Mouse (Mus musculus) limb, embryonic 14.5 days (tissue): Measurements from ENCODE around the gene Zfp78. TPM values are rescaled to one million over a fixed set of nuclear protein-coding genes. Genes with fewer than 3 reads are reported as not detected.

Experiments
- ATAC-seq: fragments of 200-750 bp; cut with Nextera tagmentation; 2 replicates; pipeline ENCODE4 v1.8.0; 2017; ENCODE audit warnings: low read depth, moderate number of reproducible peaks, moderate TSS enrichment; ENCODE audit not compliant: low FRiP score
- DNase-seq: peaks from one replicate; pipeline ENCODE4 v3.0.0-alpha.2; 2015; ENCODE audit warnings: low spot score
- H3K27ac ChIP-seq: fragments of 300-500 bp; sonication (generic); replicated peaks from 2 replicates; pipeline ENCODE4 v1.5.1; 2014; ENCODE audit warnings: low read depth, mild to moderate bottlenecking, low read length, moderate library complexity, mixed read lengths
- H3K27me3 ChIP-seq: fragments of 300-500 bp; sonication (generic); 2 replicates; pipeline ENCODE4 v1.6.1; 2014; ENCODE audit warnings: low read length, mixed read lengths; ENCODE audit not compliant: control insufficient read depth, insufficient read depth
- H3K36me3 ChIP-seq: fragments of 300-500 bp; sonication (generic); 2 replicates; pipeline ENCODE4 v1.6.1; 2014; ENCODE audit warnings: mild to moderate bottlenecking, low read length, moderate library complexity, mixed read lengths; ENCODE audit not compliant: control insufficient read depth, insufficient read depth
- H3K4me1 ChIP-seq: fragments of 300-500 bp; sonication (generic); 2 replicates; pipeline ENCODE4 v1.6.1; 2014; ENCODE audit warnings: antibody characterized with exemption, low read length, mixed read lengths; ENCODE audit not compliant: control insufficient read depth, insufficient read depth
- H3K4me2 ChIP-seq: fragments of 300-500 bp; sonication (generic); replicated peaks from 2 replicates; pipeline ENCODE4 v1.6.1; 2014; ENCODE audit warnings: low read depth, mild to moderate bottlenecking, low read length, moderate library complexity; ENCODE audit not compliant: severe bottlenecking
- H3K4me3 ChIP-seq: fragments of 300-500 bp; sonication (generic); replicated peaks from 2 replicates; pipeline ENCODE4 v1.5.1; 2014; ENCODE audit warnings: low read length
- H3K9ac ChIP-seq: fragments of 300-500 bp; sonication (generic); 2 replicates; pipeline ENCODE4 v1.6.1; 2014; ENCODE audit warnings: mild to moderate bottlenecking, low read depth, low read length, moderate library complexity; ENCODE audit not compliant: severe bottlenecking
- H3K9me3 ChIP-seq: fragments of 300-500 bp; sonication (generic); 2 replicates; pipeline ENCODE4 v1.6.1; 2016; ENCODE audit warnings: low read length; ENCODE audit not compliant: control insufficient read depth
- POLR2A ChIP-seq: fragments of 200-500 bp; IDR thresholded peaks from 2 replicates; pipeline ENCODE4 v1.8.0; 2012; ENCODE audit warnings: inconsistent platforms, mild to moderate bottlenecking, moderate library complexity, borderline replicate concordance; ENCODE audit not compliant: insufficient read depth, insufficient read length; ENCODE audit errors: extremely low read depth
- WGBS: fragments of 180-500 bp; shearing (Covaris S2); extraction: QIAGEN DNeasy Blood & Tissue Kit; methylation state at CpG from one replicate; pipeline ENCODE4 v1.1.7; 2014; 5-methylcytosine and 5-hydroxymethylcytosine counted together
- polyA plus RNA-seq, 2 experiments: library from polyadenylated mRNA; depleted of rRNA in 1 of 2; stranded (reverse) in 1 of 2; unstranded in 1 of 2; fragments of >200 nt; fragmentation: Nextera tagmentation in 1 of 2; extraction: Ambion mirVana in 1 of 2; gene quantifications; 2 replicates each; pipeline versions ENCODE4 v1.2.1 to v1.2.3; 2012 to 2014

The Zfp78 gene
- polyA plus RNA-seq, 2 experiments, result 2.1 to 2.8 TPM

- H3K4me2 ChIP-seq, result no peak overlapping the region
- no peak overlapping the region for H3K4me3 ChIP-seq
- H3K9ac ChIP-seq, result no peak overlapping the region
- no peak overlapping the region for H3K27ac ChIP-seq
- ATAC-seq (no peak), DNase-seq (no peak)
- no peaks in the 10 kb centered on the region for H3K27me3 ChIP-seq
- TF ChIP-seq POLR2A, result no peak
- H3K36me3 ChIP-seq, result no peaks in the 10 kb centered on the region
- no peaks in the 10 kb centered on the region for H3K4me1 ChIP-seq
- H3K9me3 ChIP-seq, result no peaks in the 10 kb centered on the region
- WGBS, result 17% methylated on average over 8 of the region's 8 CpGs
Observed at GRCm38 (mm10) chr7:6415442-6415787, 52.3 kb downstream of the Zfp78 start.

- no peaks in the 10 kb centered on the region for H3K36me3 ChIP-seq
- no peak overlapping the region for H3K4me3 ChIP-seq
- no peak for TF ChIP-seq POLR2A
- ATAC-seq, result no peak
- WGBS, result 67% methylated on average over 6 of the region's 6 CpGs
- H3K4me2 ChIP-seq, result no peak overlapping the region
- H3K4me1 ChIP-seq, result no peaks in the 10 kb centered on the region
- no peak overlapping the region for H3K27ac ChIP-seq
- no peak overlapping the region for H3K9ac ChIP-seq
- no peaks in the 10 kb centered on the region for H3K9me3 ChIP-seq
- no peaks in the 10 kb centered on the region for H3K27me3 ChIP-seq
- DNase-seq, result no peak
Observed at GRCm38 (mm10) chr7:6419894-6420293, 56.8 kb downstream of the Zfp78 start.

DNA sequence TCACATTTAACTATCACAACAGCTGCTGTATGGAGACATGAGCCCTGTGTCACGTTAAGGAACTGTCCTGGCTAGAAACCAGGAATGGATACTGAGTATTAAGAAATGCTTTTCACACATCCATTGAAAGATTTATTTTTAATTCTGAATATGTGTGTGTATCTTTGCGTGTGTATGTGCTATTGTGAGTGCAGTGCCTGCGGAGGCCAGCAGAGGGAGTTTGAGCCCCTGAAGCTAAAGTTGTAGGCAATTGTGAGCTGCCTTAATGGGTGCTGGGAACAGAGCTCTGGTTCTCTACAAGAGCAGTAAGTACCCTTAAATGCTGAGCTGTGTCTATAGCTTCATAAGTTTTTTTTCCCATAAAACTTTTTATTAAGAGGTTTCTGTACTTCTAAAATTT, 66.3 kb downstream of the Zfp78 start:
- WGBS, result 82% methylated on average over 3 of the region's 3 CpGs
- no peak for TF ChIP-seq POLR2A

DNA sequence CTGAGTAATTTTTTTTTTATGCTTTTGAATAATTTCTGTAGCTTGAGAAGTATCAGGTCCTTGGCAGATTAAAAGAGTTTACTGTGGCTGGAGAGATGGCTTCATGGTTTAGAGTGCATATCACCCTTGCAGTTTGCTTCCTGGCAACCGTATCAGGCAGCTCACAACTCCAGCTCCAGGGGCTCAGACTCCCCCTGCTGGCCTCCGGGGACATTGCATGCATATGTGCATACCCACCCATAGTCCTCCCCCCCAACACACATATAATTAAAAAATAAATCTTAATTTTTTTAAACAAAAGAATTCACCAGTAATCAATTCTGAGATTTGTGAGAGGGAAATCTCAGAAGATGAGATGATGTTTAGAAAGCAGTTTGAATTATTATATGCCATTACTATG, 67.3 kb downstream of the Zfp78 start:
- DNase-seq, result no peak
- Histone ChIP-seq H3K27me3 (no peaks in the 10 kb centered on the region), H3K4me1 (no peaks in the 10 kb centered on the region), H3K4me3 (no peak overlapping the region), H3K4me2 (no peak overlapping the region), H3K9ac (no peak overlapping the region), H3K9me3 (peaks cover 4% of the 10 kb centered on the region; the same call in 1 of the 2 replicates), H3K36me3 (no peaks in the 10 kb centered on the region), H3K27ac (no peak overlapping the region)
- TF ChIP-seq POLR2A, result no peak
- WGBS, result 42% methylated on average over 2 of the region's 2 CpGs
- ATAC-seq, result no peak

More for the DNA sequence above, 66.3 kb downstream of the Zfp78 start:
- Histone ChIP-seq H3K9me3 (peaks cover 4% of the 10 kb centered on the region; the same call in 1 of the 2 replicates), H3K27me3 (no peaks in the 10 kb centered on the region), H3K36me3 (no peaks in the 10 kb centered on the region), H3K4me2 (no peak overlapping the region), H3K4me3 (no peak overlapping the region), H3K9ac (no peak overlapping the region), H3K4me1 (no peaks in the 10 kb centered on the region), H3K27ac (no peak overlapping the region)
- ATAC-seq, result no peak
- DNase-seq, result no peak

Other genes with a start within 250 kb of the Zfp78 start
- 45.9 and 55.3 TPM in 2 replicates for gene Zfp787, start 207.3 kb upstream of the Zfp78 start, polyA plus RNA-seq (2012; rRNA removed)
- gene Zfp787, start 207.3 kb upstream of the Zfp78 start, polyA plus RNA-seq (2014; fragmentation: Nextera tagmentation; extraction: Ambion mirVana), result 13.7 and 14.4 TPM in 2 replicates
- gene Zfp444, start 191.1 kb upstream of the Zfp78 start, polyA plus RNA-seq (2012; rRNA removed), result 50.6 and 73.3 TPM in 2 replicates
- gene Zfp444, start 191.1 kb upstream of the Zfp78 start, polyA plus RNA-seq (2014; fragmentation: Nextera tagmentation; extraction: Ambion mirVana), result 54.2 and 62.5 TPM in 2 replicates
- gene Galp, start 166.2 kb upstream of the Zfp78 start, polyA plus RNA-seq (2012; rRNA removed), result not detected in 2 replicates
- not detected in 2 replicates for gene Galp, start 166.2 kb upstream of the Zfp78 start, polyA plus RNA-seq (2014; fragmentation: Nextera tagmentation; extraction: Ambion mirVana)
- gene Zscan5b, start 141.0 kb upstream of the Zfp78 start, polyA plus RNA-seq (2012; rRNA removed), result not detected in 2 replicates
- not detected in 2 replicates for gene Zscan5b, start 141.0 kb upstream of the Zfp78 start, polyA plus RNA-seq (2014; fragmentation: Nextera tagmentation; extraction: Ambion mirVana)
- not detected in 2 replicates for gene Epp13, start 110.6 kb upstream of the Zfp78 start, polyA plus RNA-seq (2012; rRNA removed)
- not detected in 2 replicates for gene Epp13, start 110.6 kb upstream of the Zfp78 start, polyA plus RNA-seq (2014; fragmentation: Nextera tagmentation; extraction: Ambion mirVana)
- 3.7 and 4.7 TPM in 2 replicates for gene Zfp667, start 76.7 kb upstream of the Zfp78 start, polyA plus RNA-seq (2012; rRNA removed)
- gene Zfp667, start 76.7 kb upstream of the Zfp78 start, polyA plus RNA-seq (2014; fragmentation: Nextera tagmentation; extraction: Ambion mirVana), result 8.4 and 8.5 TPM in 2 replicates
- gene Zfp583, start 32.0 kb upstream of the Zfp78 start, polyA plus RNA-seq (2012; rRNA removed), result 6.1 and 6.2 TPM in 2 replicates
- 5.4 and 6.4 TPM in 2 replicates for gene Zfp583, start 32.0 kb upstream of the Zfp78 start, polyA plus RNA-seq (2014; fragmentation: Nextera tagmentation; extraction: Ambion mirVana)
- gene Gm3854, start 19.5 kb upstream of the Zfp78 start, polyA plus RNA-seq (2012; rRNA removed), result 1.4 and 1.9 TPM in 2 replicates
- gene Gm3854, start 19.5 kb upstream of the Zfp78 start, polyA plus RNA-seq (2014; fragmentation: Nextera tagmentation; extraction: Ambion mirVana), result 1.1 and 1.9 TPM in 2 replicates
- 9.2 and 11.0 TPM in 2 replicates for gene Zfp28, start 20.0 kb downstream of the Zfp78 start, polyA plus RNA-seq (2012; rRNA removed)
- gene Zfp28, start 20.0 kb downstream of the Zfp78 start, polyA plus RNA-seq (2014; fragmentation: Nextera tagmentation; extraction: Ambion mirVana), result 11.1 and 14.4 TPM in 2 replicates
- gene Smim17, start 35.4 kb downstream of the Zfp78 start, polyA plus RNA-seq (2012; rRNA removed), result 0.31 and 0.51 TPM in 2 replicates
- 0.32 TPM in 1 of 2 replicates, not detected in the other for gene Smim17, start 35.4 kb downstream of the Zfp78 start, polyA plus RNA-seq (2014; fragmentation: Nextera tagmentation; extraction: Ambion mirVana)
- 0.03 and 0.06 TPM in 2 replicates for gene Gm20715, start 47.0 kb downstream of the Zfp78 start, polyA plus RNA-seq (2012; rRNA removed)
- not detected in 2 replicates for gene Gm20715, start 47.0 kb downstream of the Zfp78 start, polyA plus RNA-seq (2014; fragmentation: Nextera tagmentation; extraction: Ambion mirVana)
- gene Olfr1344, start 75.4 kb downstream of the Zfp78 start, polyA plus RNA-seq (2012; rRNA removed), result not detected in 2 replicates
- not detected in 2 replicates for gene Olfr1344, start 75.4 kb downstream of the Zfp78 start, polyA plus RNA-seq (2014; fragmentation: Nextera tagmentation; extraction: Ambion mirVana)
- not detected in 2 replicates for gene Olfr1336, start 92.9 kb downstream of the Zfp78 start, polyA plus RNA-seq (2012; rRNA removed)
- gene Olfr1336, start 92.9 kb downstream of the Zfp78 start, polyA plus RNA-seq (2014; fragmentation: Nextera tagmentation; extraction: Ambion mirVana), result not detected in 2 replicates
- not detected in 2 replicates for gene Olfr1346, start 103.8 kb downstream of the Zfp78 start, polyA plus RNA-seq (2012; rRNA removed)
- not detected in 2 replicates for gene Olfr1346, start 103.8 kb downstream of the Zfp78 start, polyA plus RNA-seq (2014; fragmentation: Nextera tagmentation; extraction: Ambion mirVana)
- 0.09 TPM in 1 of 2 replicates, not detected in the other for gene Olfr5, start 123.7 kb downstream of the Zfp78 start, polyA plus RNA-seq (2012; rRNA removed)
- gene Olfr5, start 123.7 kb downstream of the Zfp78 start, polyA plus RNA-seq (2014; fragmentation: Nextera tagmentation; extraction: Ambion mirVana), result not detected in 2 replicates
- gene Olfr1347, start 136.5 kb downstream of the Zfp78 start, polyA plus RNA-seq (2012; rRNA removed), result 0.04 TPM in 1 of 2 replicates, not detected in the other
- gene Olfr1347, start 136.5 kb downstream of the Zfp78 start, polyA plus RNA-seq (2014; fragmentation: Nextera tagmentation; extraction: Ambion mirVana), result not detected in 2 replicates
- not detected in 2 replicates for gene Olfr1348, start 145.5 kb downstream of the Zfp78 start, polyA plus RNA-seq (2012; rRNA removed)
- gene Olfr1348, start 145.5 kb downstream of the Zfp78 start, polyA plus RNA-seq (2014; fragmentation: Nextera tagmentation; extraction: Ambion mirVana), result not detected in 2 replicates
- gene Olfr1349, start 159.7 kb downstream of the Zfp78 start, polyA plus RNA-seq (2012; rRNA removed), result 0.18 and 0.60 TPM in 2 replicates
- not detected in 2 replicates for gene Olfr1349, start 159.7 kb downstream of the Zfp78 start, polyA plus RNA-seq (2014; fragmentation: Nextera tagmentation; extraction: Ambion mirVana)
- gene Olfr1350, start 201.6 kb downstream of the Zfp78 start, polyA plus RNA-seq (2012; rRNA removed), result not detected in 2 replicates
- not detected in 2 replicates for gene Olfr1350, start 201.6 kb downstream of the Zfp78 start, polyA plus RNA-seq (2014; fragmentation: Nextera tagmentation; extraction: Ambion mirVana)